Mouse (Mus musculus): ENCODE measurements around the gene Rpn2.

DNA sequence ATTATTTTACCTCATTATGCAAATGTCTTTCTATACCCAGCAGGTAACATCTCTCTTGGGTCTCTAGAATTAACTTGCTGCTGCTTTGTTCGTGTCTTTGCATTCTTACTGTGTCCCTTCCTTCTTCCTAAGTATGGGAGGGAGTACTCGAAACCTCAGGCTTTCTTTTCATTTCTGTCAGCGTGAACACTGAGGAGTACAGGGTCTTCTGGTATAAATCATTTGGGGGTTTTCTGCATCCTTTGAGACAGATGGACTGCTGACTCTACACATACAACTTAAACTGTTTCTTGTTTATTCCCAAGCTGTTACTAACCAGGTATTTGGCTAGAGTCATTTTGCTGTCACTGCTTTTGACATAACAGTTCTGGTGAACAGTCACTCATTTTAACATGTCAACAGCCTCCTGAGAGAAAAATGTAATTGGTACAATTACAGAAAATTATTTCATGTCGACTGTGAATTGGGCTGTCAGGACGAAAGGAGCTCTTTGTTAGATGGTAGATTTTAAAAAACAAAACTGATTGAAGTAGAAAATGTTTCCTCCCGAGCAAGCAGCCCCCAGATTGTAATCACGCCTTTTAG is 17.4 kb downstream of the Rpn2 start:
- no peak for TF ChIP-seq CTCF (IDR thresholded peaks at IDR 0.05; ENCODE audit: low read depth)
- no peak for TF ChIP-seq EP300 (IDR thresholded peaks at IDR 0.05; ENCODE audit: low read depth)

Data from heart, postnatal 0 days (tissue).